Mouse (Mus musculus) MEL (cell line): Measurements from ENCODE around the gene Bbs5. TPM values are rescaled to one million over a fixed set of nuclear protein-coding genes. Genes with fewer than 3 reads are reported as not detected.
A peak's percentile ranks its signal among the peaks of the same experiment; 100 is the strongest.

ENCODE experiments used
- DNase-seq: peaks from one replicate; pipeline ENCODE4 v3.0.0; 2011; ENCODE audit warnings: low read depth, low spot score
- H3K27ac ChIP-seq: 2 replicates; pipeline ENCODE4 v1.5.1; 2012; ENCODE audit warnings: low read depth, mild to moderate bottlenecking, control low read depth, low read length, moderate library complexity; ENCODE audit not compliant: control insufficient read depth
- H3K27me3 ChIP-seq, 2 experiments: fragments of 150-350 bp in 1 of 2; sonication (generic) in 1 of 2; 2 replicates each; pipeline ENCODE4 v1.6.1; 2012; ENCODE audit warnings: low read length in 2 of 2, mild to moderate bottlenecking in 2 of 2, improper control_type of control experiment in 1 of 2, moderate library complexity in 1 of 2; ENCODE audit not compliant: insufficient read depth in 2 of 2, control insufficient read depth in 1 of 2
- H3K36me3 ChIP-seq, 2 experiments: 2 replicates each; pipeline ENCODE4 v1.6.1; 2012 to 2014; ENCODE audit warnings: low read length in 2 of 2, improper control_type of control experiment in 1 of 2, inconsistent platforms in 1 of 2, mild to moderate bottlenecking in 1 of 2; ENCODE audit not compliant: insufficient read depth in 2 of 2, control insufficient read depth in 1 of 2
- H3K4me1 ChIP-seq, 2 experiments: fragments of 150-350 bp in 1 of 2; sonication (generic) in 1 of 2; 2 replicates each; pipeline ENCODE4 v1.6.1; 2012; ENCODE audit warnings: low read length in 2 of 2, improper control_type of control experiment in 1 of 2, mild to moderate bottlenecking in 1 of 2; ENCODE audit not compliant: insufficient read depth in 2 of 2, control insufficient read depth in 1 of 2
- H3K4me3 ChIP-seq, 2 experiments: fragments of 150-350 bp in 1 of 2; sonication (generic) in 1 of 2; 2 replicates each; pipeline ENCODE4 v1.5.1; 2012; ENCODE audit warnings: low read depth in 2 of 2, low read length in 2 of 2, mild to moderate bottlenecking in 2 of 2, moderate library complexity in 2 of 2, control low read depth in 1 of 2, improper control_type of control experiment in 1 of 2; ENCODE audit not compliant: control insufficient read depth in 1 of 2, insufficient read depth in 1 of 2
- H3K79me2 ChIP-seq: 2 replicates; pipeline ENCODE4 v1.6.1; 2012; ENCODE audit warnings: mild to moderate bottlenecking, low read length, moderate library complexity; ENCODE audit not compliant: control insufficient read depth, poor library complexity, insufficient read depth
- H3K9ac ChIP-seq: 2 replicates; pipeline ENCODE4 v1.6.1; 2012; ENCODE audit warnings: low read depth, mild to moderate bottlenecking, control low read depth, low read length, moderate library complexity; ENCODE audit not compliant: control insufficient read depth, poor library complexity, severe bottlenecking
- H3K9me3 ChIP-seq: fragments of 150-350 bp; sonication (generic); replicated peaks from 2 replicates; pipeline ENCODE4 v1.6.1; 2012; ENCODE audit warnings: mild to moderate bottlenecking, low read length, improper control_type of control experiment, moderate library complexity; ENCODE audit not compliant: insufficient read depth
- CHD2 ChIP-seq: IDR thresholded peaks from 2 replicates; pipeline ENCODE4 v1.6.1; 2011; ENCODE audit warnings: low read length, improper control_type of control experiment
- CTCF ChIP-seq, 3 experiments: IDR thresholded peaks in 2 of 3; conservative IDR thresholded peaks in 1 of 3; 2 replicates each; pipeline ENCODE4 v1.5.1; 2011 to 2012; ENCODE audit warnings: low read length in 3 of 3, low read depth in 2 of 3, mild to moderate bottlenecking in 2 of 3, improper control_type of control experiment in 1 of 3, inconsistent platforms in 1 of 3, mixed read lengths in 1 of 3, moderate library complexity in 1 of 3; ENCODE audit not compliant: control insufficient read depth in 1 of 3, insufficient read depth in 1 of 3, poor library complexity in 1 of 3, severe bottlenecking in 1 of 3
- E2F4 ChIP-seq: IDR thresholded peaks from 2 replicates; pipeline ENCODE4 v1.6.1; 2011; ENCODE audit warnings: low read depth, low read length, improper control_type of control experiment, borderline replicate concordance
- ELF1 ChIP-seq: IDR thresholded peaks from 2 replicates; pipeline ENCODE4 v1.6.1; 2014; ENCODE audit warnings: low read depth, mild to moderate bottlenecking, inconsistent platforms, low read length, improper control_type of control experiment, moderate library complexity
- EP300 ChIP-seq, 2 experiments: IDR thresholded peaks; 2 replicates each; pipeline ENCODE4 v1.6.1; 2011; ENCODE audit warnings: improper control_type of control experiment in 2 of 2, low read length in 2 of 2, low read depth in 1 of 2, mild to moderate bottlenecking in 1 of 2
- ETS1 ChIP-seq: IDR thresholded peaks from 2 replicates; pipeline ENCODE4 v1.6.1; 2012; ENCODE audit warnings: low read depth, mild to moderate bottlenecking, inconsistent platforms, low read length, improper control_type of control experiment, moderate library complexity
- GABPA ChIP-seq: IDR thresholded peaks from 2 replicates; pipeline ENCODE4 v1.6.1; 2012; ENCODE audit warnings: low read depth, mild to moderate bottlenecking, inconsistent platforms, low read length, improper control_type of control experiment, moderate library complexity
- GATA1 ChIP-seq: IDR thresholded peaks from 2 replicates; pipeline ENCODE4 v1.6.1; 2011; ENCODE audit warnings: low read depth, low read length, improper control_type of control experiment
- HCFC1 ChIP-seq: IDR thresholded peaks from 2 replicates; pipeline ENCODE4 v1.6.1; 2012; ENCODE audit warnings: low read depth, mild to moderate bottlenecking, inconsistent platforms, low read length, improper control_type of control experiment, moderate library complexity
- JUND ChIP-seq: IDR thresholded peaks from 2 replicates; pipeline ENCODE4 v1.6.1; 2011; ENCODE audit warnings: low read depth, mild to moderate bottlenecking, improper control_type of control experiment, low read length
- KAT2A ChIP-seq: conservative IDR thresholded peaks from 2 replicates; pipeline ENCODE4 v1.6.1; 2012; ENCODE audit warnings: low read depth, low read length, improper control_type of control experiment, inconsistent platforms
- MAX ChIP-seq: IDR thresholded peaks from 2 replicates; pipeline ENCODE4 v1.6.1; 2011; ENCODE audit warnings: low read length, improper control_type of control experiment
- MAZ ChIP-seq: IDR thresholded peaks from 2 replicates; pipeline ENCODE4 v1.6.1; 2012; ENCODE audit warnings: low read depth, mild to moderate bottlenecking, inconsistent platforms, low read length, improper control_type of control experiment
- MEF2A ChIP-seq: IDR thresholded peaks from 2 replicates; pipeline ENCODE4 v1.6.1; 2014; ENCODE audit warnings: low read depth, mild to moderate bottlenecking, inconsistent platforms, low read length, improper control_type of control experiment; ENCODE audit not compliant: poor library complexity, insufficient replicate concordance, severe bottlenecking; ENCODE audit errors: extremely low read depth
- MXI1 ChIP-seq: IDR thresholded peaks from 2 replicates; pipeline ENCODE4 v1.6.1; 2011; ENCODE audit warnings: mild to moderate bottlenecking, low read depth, low read length, improper control_type of control experiment
- MYB ChIP-seq: IDR thresholded peaks from 2 replicates; pipeline ENCODE4 v1.6.1; 2011; ENCODE audit warnings: mild to moderate bottlenecking, low read depth, low read length, improper control_type of control experiment
- MYC ChIP-seq: IDR thresholded peaks from 2 replicates; pipeline ENCODE4 v1.6.1; 2011; ENCODE audit warnings: low read depth, mild to moderate bottlenecking, low read length, improper control_type of control experiment, moderate library complexity
- NELFE ChIP-seq: IDR thresholded peaks from 2 replicates; pipeline ENCODE4 v1.6.1; 2011; ENCODE audit warnings: low read depth, low read length, improper control_type of control experiment
- NRF1 ChIP-seq: IDR thresholded peaks from 2 replicates; pipeline ENCODE4 v1.6.1; 2014; ENCODE audit warnings: low read depth, mild to moderate bottlenecking, inconsistent platforms, low read length, improper control_type of control experiment, moderate library complexity; ENCODE audit not compliant: poor library complexity, insufficient read depth, severe bottlenecking
- POLR2A ChIP-seq, 2 experiments: IDR thresholded peaks; 2 replicates each; pipeline ENCODE4 v1.6.1; 2011 to 2012; ENCODE audit warnings: low read length in 2 of 2, mild to moderate bottlenecking in 2 of 2, control low read depth in 1 of 2, improper control_type of control experiment in 1 of 2, low read depth in 1 of 2, moderate library complexity in 1 of 2; ENCODE audit not compliant: control insufficient read depth in 1 of 2, insufficient read depth in 1 of 2, poor library complexity in 1 of 2
- RAD21 ChIP-seq: IDR thresholded peaks from 2 replicates; pipeline ENCODE4 v1.6.1; 2011; ENCODE audit warnings: mild to moderate bottlenecking, low read depth, low read length, improper control_type of control experiment
- RCOR1 ChIP-seq: IDR thresholded peaks from 2 replicates; pipeline ENCODE4 v1.6.1; 2012; ENCODE audit warnings: low read depth, mild to moderate bottlenecking, inconsistent platforms, low read length, improper control_type of control experiment
- SIN3A ChIP-seq: IDR thresholded peaks from 2 replicates; pipeline ENCODE4 v1.6.1; 2012; ENCODE audit warnings: low read length, improper control_type of control experiment, inconsistent platforms
- SMC3 ChIP-seq: IDR thresholded peaks from 2 replicates; pipeline ENCODE4 v1.6.1; 2011; ENCODE audit warnings: low read depth, low read length, improper control_type of control experiment
- TBP ChIP-seq: IDR thresholded peaks from 2 replicates; pipeline ENCODE4 v1.8.0; 2011; ENCODE audit warnings: low read depth, low read length, improper control_type of control experiment
- TCF12 ChIP-seq: IDR thresholded peaks from 2 replicates; pipeline ENCODE4 v1.6.1; 2014; ENCODE audit warnings: low read depth, mild to moderate bottlenecking, inconsistent platforms, low read length, improper control_type of control experiment, moderate library complexity
- UBTF ChIP-seq: IDR thresholded peaks from 2 replicates; pipeline ENCODE4 v1.6.1; 2012; ENCODE audit warnings: low read depth, mild to moderate bottlenecking, inconsistent platforms, low read length, improper control_type of control experiment, moderate library complexity, borderline replicate concordance; ENCODE audit not compliant: insufficient read depth
- USF1 ChIP-seq: IDR thresholded peaks from 2 replicates; pipeline ENCODE4 v1.6.1; 2014; ENCODE audit warnings: low read depth, mild to moderate bottlenecking, inconsistent platforms, low read length, improper control_type of control experiment, moderate library complexity
- USF2 ChIP-seq, 2 experiments: IDR thresholded peaks; 2 replicates each; pipeline ENCODE4 v1.6.1; 2011 to 2012; ENCODE audit warnings: improper control_type of control experiment in 2 of 2, low read length in 2 of 2, borderline replicate concordance in 1 of 2, inconsistent platforms in 1 of 2, low read depth in 1 of 2, mild to moderate bottlenecking in 1 of 2; ENCODE audit not compliant: insufficient read depth in 1 of 2
- ZKSCAN1 ChIP-seq: IDR thresholded peaks from 2 replicates; pipeline ENCODE4 v1.6.1; 2012; ENCODE audit warnings: low read depth, mild to moderate bottlenecking, inconsistent platforms, low read length, improper control_type of control experiment, moderate library complexity
- ZNF384 ChIP-seq: IDR thresholded peaks from 2 replicates; pipeline ENCODE4 v1.6.1; 2012; ENCODE audit warnings: low read depth, mild to moderate bottlenecking, inconsistent platforms, low read length, improper control_type of control experiment
- polyA plus RNA-seq, 2 experiments: library from polyadenylated mRNA; stranded (reverse) in 1 of 2; unstranded in 1 of 2; fragments of >175 nt in 1 of 2; fragments of >200 nt in 1 of 2; gene quantifications; 2 replicates each; pipeline versions ENCODE4 v1.2.1 to v1.2.4; 2012; ENCODE audit warnings: low replicate concordance in 2 of 2, low read depth in 1 of 2; ENCODE audit not compliant: insufficient read length in 2 of 2, insufficient read depth in 1 of 2, missing spikeins in 1 of 2
- total RNA-seq: library from RNA; depleted of rRNA; stranded (reverse); fragments of 300-350 nt; gene quantifications from 2 replicates; pipeline ENCODE4 v1.2.3, GENCODE M21; 2012

Gene Bbs5
- total and polyA plus RNA-seq, 3 experiments, result 5.4 to 5.7 TPM; not detected in 1

- peaks cover 2% of the 10 kb centered on the region; the same call in 1 of the 2 replicates for H3K79me2 ChIP-seq
- peaks cover 0 to 6% of the 10 kb centered on the region in 2 experiments; a peak in 2 of 4 replicates for H3K36me3 ChIP-seq
- no peaks in the 10 kb centered on the region for H3K9me3 ChIP-seq
- H3K4me3 ChIP-seq, result peak within 1 kb of the TSS; percentile 84 to 86
- H3K4me1 ChIP-seq, result no peaks in the 10 kb centered on the region
- H3K27ac ChIP-seq, result 0 out of 2 replicates have a peak within 1 kb of the TSS, but pooled peaks have one; percentile 22
- TF ChIP-seq MXI1 (peak; percentile 99), HCFC1 (peak; percentile 99), MEF2A (no peak), NELFE (peak; percentile 68), SMC3 (no peak), RCOR1 (no peak), E2F4 (no peak), JUND (no peak), EP300 (IDR thresholded peaks at IDR 0.05; ENCODE audit: low read depth in 1 of 2, low read length in 2 of 2) (no peak), KAT2A (peak; percentile 99), GABPA (no peak), ZKSCAN1 (no peak), MAX (peak; percentile 74; the same call in 1 of the 2 replicates), MYC (peak; percentile 87), MAZ (no peak), ELF1 (peak; percentile 66), CTCF (IDR thresholded peaks at IDR 0.05 in 2 of 3, conservative IDR thresholded peaks at IDR 0.05 in 1 of 3; ENCODE audit: control insufficient read depth in 1 of 3, insufficient read depth in 1 of 3, low read depth in 2 of 3, low read length in 3 of 3, poor library complexity in 1 of 3, severe bottlenecking in 1 of 3) (no peak), MYB (no peak), GATA1 (no peak), NRF1 (peak; percentile 44; the same call in 1 of the 2 replicates), RAD21 (no peak), TCF12 (no peak), USF1 (no peak), ETS1 (no peak), TBP (peak; percentile 77), SIN3A (peak; percentile 96), ZNF384 (no peak), POLR2A (IDR thresholded peaks at IDR 0.05; ENCODE audit: control insufficient read depth in 1 of 2, insufficient read depth in 1 of 2, low read depth in 1 of 2, low read length in 2 of 2, poor library complexity in 1 of 2) (peak in 1 of 2 experiments; percentile 70; a peak in 2 of 4 replicates), USF2 (IDR thresholded peaks at IDR 0.05; ENCODE audit: borderline replicate concordance in 1 of 2, insufficient read depth in 1 of 2, low read depth in 1 of 2, low read length in 2 of 2) (no peak), CHD2 (peak; percentile 31; the same call in 1 of the 2 replicates), UBTF (no peak)
- peaks cover 0 to 8% of the 10 kb centered on the region in 2 experiments; a peak in 3 of 4 replicates for H3K27me3 ChIP-seq
- DNase-seq, result peak; percentile 95
- H3K9ac ChIP-seq, result peak within 1 kb of the TSS; percentile 79
Observed at GRCm38 (mm10) chr2:69712981-69713625, 66.1 kb downstream of the Bbs5 start, which contains the start of gene Fastkd1. Fastkd1 (minus strand) TSS chr2:69713516.
